Mouse (Mus musculus) stomach, postnatal 0 days (tissue): ENCODE results near the gene Ssbp4. TPM values are rescaled to one million over a fixed set of nuclear protein-coding genes. Genes with fewer than 3 reads are reported as not detected.

Experiments
- ATAC-seq: fragments of 200-750 bp; cut with Nextera tagmentation; 2 replicates; pipeline ENCODE4 v1.8.0; 2017; ENCODE audit not compliant: low FRiP score, low TSS enrichment
- DNase-seq: peaks from one replicate; pipeline ENCODE4 v3.0.0-alpha.2; 2016; ENCODE audit warnings: low spot score
- H3K27ac ChIP-seq: fragments of 300-500 bp; sonication (generic); replicated peaks from 2 replicates; pipeline ENCODE4 v1.5.1; 2014; ENCODE audit warnings: mild to moderate bottlenecking, control low read depth
- H3K27me3 ChIP-seq: fragments of 300-500 bp; sonication (generic); 2 replicates; pipeline ENCODE4 v1.6.1; 2014; ENCODE audit warnings: low read length; ENCODE audit not compliant: control insufficient read depth, insufficient read depth
- H3K36me3 ChIP-seq: fragments of 300-500 bp; sonication (generic); 2 replicates; pipeline ENCODE4 v1.6.1; 2014; ENCODE audit warnings: low read length, mixed read lengths; ENCODE audit not compliant: control insufficient read depth, insufficient read depth
- H3K4me1 ChIP-seq: fragments of 300-500 bp; sonication (generic); replicated peaks from 2 replicates; pipeline ENCODE4 v1.6.1; 2014; ENCODE audit warnings: antibody characterized with exemption; ENCODE audit not compliant: control insufficient read depth, insufficient read depth
- H3K4me2 ChIP-seq: fragments of 300-500 bp; sonication (generic); replicated peaks from 2 replicates; pipeline ENCODE4 v1.6.1; 2014; ENCODE audit warnings: low read depth, mild to moderate bottlenecking, control low read depth, moderate library complexity
- H3K4me3 ChIP-seq: fragments of 300-500 bp; sonication (generic); 2 replicates; pipeline ENCODE4 v1.5.1; 2014; ENCODE audit warnings: low read depth, low read length, control low read depth
- H3K9ac ChIP-seq: fragments of 300-500 bp; sonication (generic); 2 replicates; pipeline ENCODE4 v1.6.1; 2014; ENCODE audit warnings: mild to moderate bottlenecking, low read length, control low read depth, mixed read lengths
- H3K9me3 ChIP-seq: fragments of 300-500 bp; sonication (generic); 2 replicates; pipeline ENCODE4 v1.6.1; 2016; ENCODE audit warnings: low read length; ENCODE audit not compliant: control insufficient read depth
- CTCF ChIP-seq: IDR thresholded peaks from 2 replicates; pipeline ENCODE4 v1.5.1; 2016; ENCODE audit warnings: antibody characterized with exemption, low read depth, mild to moderate bottlenecking, moderate library complexity
- EP300 ChIP-seq: optimal IDR thresholded peaks from 2 replicates; pipeline ENCODE3; 2016; ENCODE audit warnings: antibody characterized with exemption
- WGBS: fragments of 180-500 bp; shearing (Covaris S2); extraction: QIAGEN DNeasy Blood & Tissue Kit; methylation state at CpG from one replicate; pipeline ENCODE4 v1.1.7; 2014; 5-methylcytosine and 5-hydroxymethylcytosine counted together
- polyA plus RNA-seq: library from polyadenylated mRNA; unstranded; fragments of >200 nt; fragmentation: Nextera tagmentation; extraction: Ambion mirVana; gene quantifications from 2 replicates; pipeline ENCODE4 v1.2.1, GENCODE M21; 2015

The Ssbp4 gene
- polyA plus RNA-seq, 1 experiment from 2014 or later = 66.7 TPM

DNA sequence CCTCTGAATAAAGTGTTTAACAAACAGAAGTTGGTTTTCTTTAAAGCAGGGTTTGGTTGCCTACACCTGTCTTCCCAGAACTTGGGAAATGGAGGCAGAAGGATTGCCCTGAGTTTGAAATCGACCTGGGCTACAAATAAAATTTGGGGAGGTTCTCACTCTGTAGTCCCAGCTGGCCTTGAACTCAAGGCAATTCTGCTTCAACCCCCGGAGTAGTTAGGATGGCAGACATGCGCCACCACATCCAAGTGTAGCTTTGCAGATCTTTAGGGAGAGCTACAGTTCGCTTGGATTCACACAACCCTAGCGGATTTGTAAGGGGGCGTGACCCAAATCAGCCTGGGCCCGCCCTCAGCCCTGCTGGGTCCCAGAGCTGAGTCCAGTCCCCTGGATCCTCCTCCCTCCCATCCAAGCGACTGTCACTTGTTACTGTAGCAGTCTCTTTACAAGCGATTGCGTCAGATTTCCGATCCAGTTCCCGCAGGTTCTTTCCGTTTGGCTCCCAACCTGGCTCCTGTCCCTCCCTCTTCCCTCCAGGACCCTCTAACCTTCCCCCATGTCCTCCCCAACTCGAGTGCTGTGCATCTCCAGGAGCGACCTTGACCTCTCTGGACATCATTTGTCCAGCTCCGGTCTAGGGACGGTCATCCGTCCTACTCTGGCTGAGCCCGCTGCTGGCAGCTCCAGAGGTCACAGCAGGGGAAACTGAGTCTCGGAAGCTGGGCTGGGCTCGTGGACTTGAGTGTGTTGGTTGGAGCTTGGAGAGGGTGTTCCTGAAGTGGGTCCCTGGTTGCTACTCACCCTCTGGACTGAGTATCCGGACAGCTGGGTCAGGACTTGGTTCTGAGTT, 22.1 kb upstream of the Ssbp4 start:
- Histone ChIP-seq H3K27ac (peak overlapping the region; percentile 74; the same call in 1 of the 2 replicates), H3K4me2 (peak overlapping the region; percentile 58; the same call in 1 of the 2 replicates), H3K9me3 (no peaks in the 10 kb centered on the region), H3K36me3 (no peaks in the 10 kb centered on the region), H3K27me3 (no peaks in the 10 kb centered on the region), H3K9ac (peak overlapping the region; percentile 35; the same call in 1 of the 2 replicates), H3K4me1 (peaks cover 10% of the 10 kb centered on the region; the same call in 1 of the 2 replicates), H3K4me3 (no peak overlapping the region)
- no peak for TF ChIP-seq EP300
- no peak for TF ChIP-seq CTCF
- peak; percentile 45; the same call in 1 of the 2 replicates for ATAC-seq
- peak; percentile 49 for DNase-seq
- 19% methylated on average over 22 of the region's 22 CpGs for WGBS

DNA sequence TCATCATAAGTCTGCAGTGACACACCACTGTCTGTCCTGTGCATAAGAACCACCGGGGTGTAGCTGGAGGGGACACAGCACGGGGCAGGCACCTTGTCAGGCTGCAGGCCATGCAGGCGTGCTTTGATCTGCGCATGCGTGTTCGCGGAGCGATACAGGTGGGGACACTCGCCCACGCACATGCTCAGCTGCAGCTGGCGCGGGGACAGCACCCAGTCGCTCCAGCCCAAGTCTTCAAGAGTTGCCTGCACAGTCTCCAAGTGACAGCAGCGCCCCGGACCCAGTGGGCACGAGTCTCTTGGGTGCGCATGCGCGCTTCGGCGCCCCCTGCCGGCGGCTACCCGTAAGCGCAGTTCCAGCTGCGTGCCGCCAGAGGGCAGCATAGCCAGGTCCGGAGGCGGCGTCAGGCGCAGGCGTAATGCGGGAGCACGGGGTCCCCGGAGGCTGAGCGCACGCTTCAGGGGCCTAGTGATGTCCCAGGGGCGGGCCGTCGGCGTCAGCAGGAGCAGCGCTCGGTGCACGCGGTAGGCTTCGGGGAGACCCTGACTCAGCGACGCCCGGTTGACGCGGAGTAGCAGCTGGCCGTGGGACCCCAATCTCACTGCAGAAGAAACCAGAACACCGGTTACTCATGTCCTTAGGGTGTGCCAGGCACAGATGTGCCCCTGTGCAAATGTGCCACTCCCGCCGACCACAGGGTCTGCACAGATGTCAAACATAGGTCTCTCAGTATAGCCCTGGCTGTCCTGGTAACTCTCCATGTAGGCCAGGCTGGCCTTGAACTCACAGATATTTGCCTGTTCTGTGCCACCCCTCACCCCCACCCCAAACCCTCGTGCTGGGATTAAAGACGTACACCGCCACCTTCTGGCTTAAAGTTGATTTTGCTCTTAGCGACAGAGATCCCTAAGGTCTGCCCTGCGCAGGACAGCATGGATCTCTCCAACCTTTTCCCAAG, 21.2 kb upstream of the Ssbp4 start:
- TF ChIP-seq CTCF = peak; percentile 100
- no peak for TF ChIP-seq EP300
- Histone ChIP-seq H3K9me3 (no peaks in the 10 kb centered on the region), H3K9ac (peak overlapping the region; percentile 54), H3K4me3 (peak overlapping the region; percentile 39), H3K27me3 (no peaks in the 10 kb centered on the region), H3K4me2 (peak overlapping the region; percentile 58), H3K4me1 (peaks cover 10% of the 10 kb centered on the region; the same call in 1 of the 2 replicates), H3K36me3 (no peaks in the 10 kb centered on the region), H3K27ac (peak overlapping the region; percentile 74)
- ATAC-seq (peak; percentile 84), DNase-seq (peak; percentile 87)
- WGBS = under 1% methylated on average over 60 of the region's 60 CpGs

DNA sequence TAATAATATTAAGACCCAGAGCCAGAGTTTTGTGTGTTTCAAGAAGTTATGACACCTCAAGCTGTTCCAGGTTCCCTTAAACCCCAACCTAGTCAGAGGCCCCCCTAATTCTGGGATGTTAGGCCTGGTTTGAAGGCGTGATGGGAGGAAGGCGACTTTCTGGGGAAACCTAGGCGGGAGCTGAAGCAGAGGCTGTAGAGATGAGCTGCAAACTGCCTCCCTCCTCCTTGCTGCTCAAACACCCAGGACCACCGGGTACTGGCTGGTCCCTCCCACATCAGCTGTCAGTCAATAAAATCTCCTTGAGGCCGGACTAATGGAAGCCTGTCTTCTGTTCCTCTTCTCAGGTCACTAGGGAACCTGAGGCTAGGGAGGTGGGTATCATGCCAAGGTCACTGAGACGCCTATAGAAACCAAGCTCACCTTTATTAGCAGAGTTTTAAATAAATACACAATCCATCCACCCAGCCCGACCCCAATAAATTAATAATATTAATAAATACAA, 20.4 kb upstream of the Ssbp4 start:
- no peak overlapping the region; the same call in 1 of the 2 replicates for H3K4me3 ChIP-seq
- H3K4me2 ChIP-seq = peak overlapping the region; percentile 58
- H3K27ac ChIP-seq = no peak overlapping the region
- H3K9ac ChIP-seq = no peak overlapping the region
- peaks cover 8% of the 10 kb centered on the region; the same call in 1 of the 2 replicates for H3K4me1 ChIP-seq
- no peaks in the 10 kb centered on the region for H3K36me3 ChIP-seq
- H3K27me3 ChIP-seq = no peaks in the 10 kb centered on the region
- DNase-seq = no peak
- WGBS = 52% methylated on average over 7 of the region's 7 CpGs
- TF ChIP-seq EP300 = no peak
- no peak for TF ChIP-seq CTCF
- no peak for ATAC-seq
- H3K9me3 ChIP-seq = no peaks in the 10 kb centered on the region

DNA sequence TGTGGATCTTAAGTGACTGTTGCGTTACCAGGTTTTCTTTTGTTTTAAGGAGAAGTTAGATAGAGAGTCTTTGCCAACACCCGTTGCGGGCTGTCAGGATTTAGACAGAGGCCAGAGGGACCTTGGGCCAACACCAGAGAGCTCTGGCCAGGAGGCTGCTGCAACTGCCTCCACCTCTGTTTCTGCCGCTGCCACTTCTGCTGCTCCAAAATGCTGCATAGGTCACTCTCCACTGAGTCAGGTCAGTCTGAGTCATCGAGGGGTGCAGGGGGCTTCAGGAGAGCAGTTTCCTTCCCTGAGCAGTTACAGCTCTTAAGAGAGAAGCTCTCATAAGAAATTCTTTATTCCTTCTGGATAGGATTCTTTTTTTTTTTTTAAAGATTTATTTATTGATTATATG, 18.4 kb upstream of the Ssbp4 start:
- H3K36me3 ChIP-seq = no peaks in the 10 kb centered on the region
- H3K4me1 ChIP-seq = peaks cover 7% of the 10 kb centered on the region; the same call in 1 of the 2 replicates
- no peak for ATAC-seq
- H3K9me3 ChIP-seq = no peaks in the 10 kb centered on the region
- H3K27me3 ChIP-seq = no peaks in the 10 kb centered on the region
- no peak overlapping the region for H3K9ac ChIP-seq
- no peak for DNase-seq
- H3K27ac ChIP-seq = no peak overlapping the region
- WGBS = 79% methylated on average over 5 of the region's 5 CpGs
- H3K4me3 ChIP-seq = no peak overlapping the region
- no peak overlapping the region for H3K4me2 ChIP-seq
- TF ChIP-seq EP300 (no peak), CTCF (no peak)

DNA sequence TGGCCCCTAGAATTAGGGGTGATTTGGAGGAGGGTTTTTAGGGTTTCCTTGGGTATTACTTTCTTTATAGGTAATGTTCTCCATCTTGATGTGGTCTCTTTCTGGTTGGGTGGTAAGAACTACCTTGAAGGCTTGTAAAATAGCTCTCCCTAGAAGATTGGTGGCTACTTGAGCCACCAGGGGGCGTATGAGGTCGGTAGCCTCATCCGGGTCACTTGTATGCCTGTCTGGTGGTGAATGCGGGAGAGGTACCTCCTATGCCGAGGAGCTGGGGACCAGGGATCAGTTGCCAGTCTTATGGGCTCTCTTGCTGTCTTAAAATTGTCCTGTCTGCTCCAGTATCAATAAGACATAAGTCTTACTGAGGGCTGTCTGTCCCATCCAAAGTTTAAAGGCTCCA, 16.4 kb upstream of the Ssbp4 start:
- DNase-seq = peak; percentile 73
- Histone ChIP-seq H3K27me3 (no peaks in the 10 kb centered on the region), H3K9ac (no peak overlapping the region), H3K4me2 (no peak overlapping the region), H3K9me3 (no peaks in the 10 kb centered on the region), H3K4me1 (peaks cover 4% of the 10 kb centered on the region; the same call in 1 of the 2 replicates), H3K36me3 (no peaks in the 10 kb centered on the region), H3K4me3 (no peak overlapping the region), H3K27ac (no peak overlapping the region)
- TF ChIP-seq EP300 = no peak
- TF ChIP-seq CTCF = peak; percentile 77
- ATAC-seq = no peak
- WGBS = 12% methylated on average over 5 of the region's 5 CpGs
